Mouse (Mus musculus): ENCODE results near the gene Sdsl.

DNA sequence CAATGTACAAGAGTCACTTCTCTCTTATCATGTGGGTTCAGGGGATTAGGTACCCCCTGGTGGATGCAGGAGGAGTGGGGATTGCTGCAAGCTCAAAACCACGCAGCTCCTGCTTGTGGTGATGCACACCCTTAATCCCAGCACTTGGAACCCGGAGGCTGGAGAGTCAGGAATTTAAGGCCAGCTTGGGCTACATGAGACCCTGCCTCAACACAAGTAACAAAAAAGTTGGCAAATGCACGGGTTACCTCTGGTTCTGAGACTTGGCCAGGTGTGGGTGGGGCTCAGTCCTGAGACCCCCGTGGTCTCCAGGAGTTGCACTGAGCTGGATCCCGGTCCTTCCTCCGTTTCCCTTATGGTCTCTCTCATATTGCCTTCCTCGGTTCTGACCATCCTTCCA lies 42.8 kb upstream of the Sdsl start:
- no peak for TF ChIP-seq MYOG (IDR thresholded peaks at IDR 0.05; ENCODE audit: control insufficient read depth, extremely low read depth, insufficient read length)
- no peak for TF ChIP-seq CTCF (IDR thresholded peaks at IDR 0.05; ENCODE audit: control insufficient read depth, insufficient read depth, insufficient read length)
- no peak for TF ChIP-seq USF1 (IDR thresholded peaks at IDR 0.05; ENCODE audit: low read depth)
- no peak for TF ChIP-seq CEBPB (IDR thresholded peaks at IDR 0.05; ENCODE audit: low read depth)
- TF ChIP-seq FOSL1 (IDR thresholded peaks at IDR 0.05; ENCODE audit: insufficient read depth, low read length, poor library complexity, severe bottlenecking), result no peak
